Mouse (Mus musculus) olfactory bulb, adult 2 months (tissue): ENCODE data around the gene Gm19345. TPM values are rescaled to one million over a fixed set of nuclear protein-coding genes. Genes with fewer than 3 reads are reported as not detected.

Experiments used
- H3K27ac ChIP-seq: fragments of 200-500 bp; 2 replicates; pipeline ENCODE4 v1.5.1; 2012; ENCODE audit warnings: low read depth, low read length; ENCODE audit not compliant: insufficient read depth
- H3K4me1 ChIP-seq: fragments of 200-500 bp; 2 replicates; pipeline ENCODE4 v1.6.1; 2012; ENCODE audit warnings: low read length; ENCODE audit not compliant: control insufficient read depth, insufficient read depth
- H3K4me3 ChIP-seq: fragments of 200-500 bp; 2 replicates; pipeline ENCODE4 v1.5.1; 2012; ENCODE audit warnings: mild to moderate bottlenecking, low read depth, low read length, moderate library complexity; ENCODE audit not compliant: insufficient read depth
- CTCF ChIP-seq: fragments of 200-500 bp; IDR thresholded peaks from 2 replicates; pipeline ENCODE4 v1.5.1; 2012; ENCODE audit warnings: low read depth, mild to moderate bottlenecking, low read length, moderate library complexity; ENCODE audit not compliant: insufficient read depth
- POLR2A ChIP-seq: fragments of 200-500 bp; IDR thresholded peaks from 2 replicates; pipeline ENCODE4 v1.6.1; 2012; ENCODE audit warnings: mild to moderate bottlenecking, low read depth, low read length, moderate library complexity; ENCODE audit not compliant: insufficient read depth
- WGBS: fragments of 180-500 bp; shearing (Covaris S2); methylation state at CpG from one replicate; pipeline ENCODE4 v1.1.7; 2018; 5-methylcytosine and 5-hydroxymethylcytosine counted together
- polyA plus RNA-seq: library from polyadenylated mRNA; stranded (reverse); fragments of >200 nt; gene quantifications from 2 replicates; pipeline ENCODE4 v1.2.4, GENCODE M21; 2012; ENCODE audit warnings: low replicate concordance; ENCODE audit not compliant: missing spikeins, insufficient read depth, insufficient read length

Gene Gm19345
- polyA plus RNA-seq: not detected in 2 replicates

DNA sequence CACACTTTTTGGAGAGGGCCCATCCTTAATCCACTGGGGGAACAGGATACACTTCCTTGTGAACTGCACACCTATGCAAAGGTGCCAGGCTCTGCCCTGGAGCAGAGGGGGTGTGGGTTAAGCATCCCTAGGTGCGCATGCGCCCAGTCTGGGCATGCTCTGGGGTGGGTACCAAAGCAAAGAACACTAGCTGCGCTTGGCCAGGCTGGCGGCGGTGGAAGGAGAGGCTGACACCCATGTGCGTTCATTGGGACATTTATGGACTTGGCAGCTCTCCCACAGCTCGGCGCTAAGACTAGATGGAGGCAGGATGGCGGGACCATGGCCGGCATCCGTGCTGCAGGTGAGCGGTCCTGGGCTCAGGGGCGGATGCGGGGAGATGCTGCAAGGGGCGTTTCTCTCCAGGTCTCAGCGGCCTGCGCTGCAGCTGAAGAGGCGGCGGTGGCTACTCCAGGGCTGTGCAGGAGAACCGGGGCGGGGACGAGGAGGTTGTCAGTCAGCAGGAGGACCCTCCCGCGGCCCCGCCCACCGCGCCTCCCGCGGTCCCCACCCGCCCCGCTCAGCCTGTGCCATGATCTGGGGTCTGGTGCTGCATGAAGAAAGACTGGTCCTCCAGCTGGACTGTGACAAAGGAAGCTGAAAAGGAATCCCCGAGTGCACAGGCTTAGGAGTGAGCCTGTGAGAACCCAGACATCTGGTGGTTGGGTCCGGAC is at the start of gene Gm19345:
Gene Gm19345, plus strand, starts transcription at position 146 of the 713 bp plus-strand sequence.
- H3K27ac ChIP-seq: no peak within 1 kb of the TSS
- 3% methylated on average over 32 of the region's 33 CpGs for WGBS
- TF ChIP-seq CTCF (no peak), POLR2A (no peak)
- peaks cover 7% of the 10 kb centered on the region; the same call in 1 of the 2 replicates for H3K4me1 ChIP-seq
- peak within 1 kb of the TSS; percentile 42 for H3K4me3 ChIP-seq

DNA sequence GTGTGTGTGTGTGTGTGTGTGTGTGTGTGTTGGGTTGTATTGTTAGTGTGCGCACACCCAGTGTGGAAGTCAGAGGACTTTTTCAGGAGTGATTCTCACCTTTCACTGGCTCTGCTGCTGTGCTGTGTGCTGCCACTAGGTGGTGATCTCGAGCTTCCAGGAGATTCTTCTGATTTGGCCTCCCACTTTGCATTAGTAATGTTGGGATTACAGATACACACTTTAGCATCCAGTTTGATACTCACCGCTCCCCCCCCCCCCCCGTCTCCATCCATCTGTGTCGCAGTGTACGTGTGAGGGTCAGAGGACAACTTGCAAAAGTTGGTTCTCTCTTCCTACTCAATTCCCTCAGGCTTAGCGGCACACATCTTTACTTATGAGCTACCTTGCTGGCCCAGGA is 48.8 kb upstream of the Gm19345 start:
- Histone ChIP-seq H3K27ac (no peak overlapping the region), H3K4me3 (no peak overlapping the region), H3K4me1 (no peaks in the 10 kb centered on the region)
- TF ChIP-seq POLR2A: no peak
- peak; percentile 44; the same call in 1 of the 2 replicates for TF ChIP-seq CTCF
- WGBS: 15% methylated on average over 7 of the region's 7 CpGs

DNA sequence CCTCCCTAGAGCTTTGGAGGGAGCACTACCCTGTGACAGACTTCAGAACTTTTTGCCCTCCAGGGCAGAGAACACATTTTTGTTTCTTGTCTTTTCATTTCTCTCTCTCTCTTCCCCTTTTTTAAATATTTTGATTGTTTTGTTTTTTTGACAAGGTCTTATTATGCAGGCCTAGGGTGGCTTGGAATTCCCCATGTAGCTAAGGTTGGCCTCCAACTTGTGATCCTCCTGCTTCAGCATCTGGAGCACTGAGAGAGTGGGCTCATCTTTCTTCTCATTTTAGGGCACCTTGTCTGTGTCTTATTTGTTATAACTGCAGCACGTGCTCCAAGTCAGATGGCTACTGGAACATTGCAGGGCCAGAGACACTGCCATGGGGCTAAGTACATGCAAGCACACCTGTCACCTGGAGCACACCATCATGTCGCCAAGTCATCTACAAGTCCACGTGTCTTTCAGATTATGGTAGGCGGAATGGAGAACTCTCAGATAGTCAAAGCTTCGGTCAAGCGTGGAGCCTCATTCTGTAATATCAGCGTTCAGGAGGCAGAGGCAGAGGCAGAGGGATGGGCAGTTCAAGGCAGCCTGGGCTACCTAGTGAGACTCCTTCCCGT is 45.3 kb upstream of the Gm19345 start:
- no peak overlapping the region for H3K27ac ChIP-seq
- WGBS: 84% methylated on average over 8 of the region's 8 CpGs

DNA sequence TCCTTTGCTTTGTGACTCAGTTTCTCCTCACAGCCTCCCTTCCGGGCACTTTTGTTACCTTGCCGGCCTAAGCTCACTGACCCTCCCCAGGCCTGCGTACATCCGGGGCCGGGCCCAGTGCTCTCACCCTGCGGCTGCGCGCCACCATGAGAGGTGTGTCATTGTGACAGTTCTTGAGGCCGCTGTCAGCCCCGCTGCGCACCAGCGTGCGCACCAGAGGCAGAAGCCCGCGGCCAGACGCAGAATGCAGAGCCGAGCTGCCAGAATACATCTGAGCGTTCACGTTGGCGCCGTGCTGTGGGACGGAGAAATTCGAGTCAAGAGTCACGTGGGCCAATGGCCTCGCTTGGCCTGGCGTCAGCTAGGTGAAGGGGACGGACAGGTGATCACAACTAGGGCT is 42.4 kb upstream of the Gm19345 start:
- H3K27ac ChIP-seq: no peak overlapping the region

More for the DNA sequence above, 45.3 kb upstream of the Gm19345 start:
- Histone ChIP-seq H3K4me1 (peaks cover 11% of the 10 kb centered on the region), H3K4me3 (no peak overlapping the region)
- TF ChIP-seq POLR2A: no peak
- no peak for TF ChIP-seq CTCF

DNA sequence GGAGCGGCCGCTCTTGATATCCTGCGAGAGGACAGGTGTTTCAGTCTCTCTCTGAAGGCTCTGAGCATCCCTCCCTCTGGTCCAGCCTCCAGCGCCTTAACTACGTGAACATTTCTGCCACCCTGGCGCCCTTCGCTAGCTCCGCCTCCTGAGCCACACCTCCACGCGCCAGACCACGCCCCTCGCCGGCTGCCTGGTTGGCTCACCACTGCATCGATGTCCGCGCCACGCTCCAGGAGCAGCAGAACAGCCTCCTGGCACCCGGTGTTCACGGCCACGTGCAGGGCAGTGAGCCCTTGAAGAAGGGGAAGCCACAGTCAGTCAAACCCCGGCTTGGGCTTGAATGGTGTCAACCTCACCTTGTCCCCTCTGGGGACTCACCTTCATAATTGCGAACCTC is 40.7 kb upstream of the Gm19345 start:
- TF ChIP-seq POLR2A: no peak
- no peak for TF ChIP-seq CTCF
- WGBS: 10% methylated on average over 22 of the region's 22 CpGs
- H3K4me3 ChIP-seq: no peak overlapping the region
- H3K4me1 ChIP-seq: peaks cover 15% of the 10 kb centered on the region
- no peak overlapping the region for H3K27ac ChIP-seq

More for the DNA sequence above, 42.4 kb upstream of the Gm19345 start:
- 10% methylated on average over 27 of the region's 27 CpGs for WGBS
- no peak for TF ChIP-seq CTCF
- TF ChIP-seq POLR2A: no peak
- Histone ChIP-seq H3K4me1 (peaks cover 11% of the 10 kb centered on the region), H3K4me3 (peak overlapping the region; percentile 4; the same call in 1 of the 2 replicates)

DNA sequence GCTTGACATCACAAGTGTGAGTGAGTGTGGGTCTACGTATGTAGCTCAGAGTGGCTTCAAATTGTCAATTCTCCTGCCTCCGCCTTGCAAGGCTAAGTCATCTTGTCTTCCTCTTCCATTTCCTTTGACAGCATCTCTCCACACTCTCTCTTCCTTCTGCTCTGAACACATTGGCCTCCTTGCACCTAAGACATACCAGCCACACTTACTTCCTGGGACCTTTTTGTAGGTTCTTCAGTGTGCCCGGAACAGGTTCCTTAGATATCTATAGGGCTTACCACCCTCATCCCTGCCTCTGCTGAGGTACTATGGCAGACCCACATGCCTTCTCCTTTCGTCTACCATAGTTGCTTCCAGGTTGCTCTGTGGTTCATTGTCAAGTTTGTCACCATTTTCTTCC is 38.6 kb upstream of the Gm19345 start:
- peaks cover 23% of the 10 kb centered on the region for H3K4me1 ChIP-seq
- H3K4me3 ChIP-seq: no peak overlapping the region
- H3K27ac ChIP-seq: no peak overlapping the region
- 94% methylated on average over 4 of the region's 4 CpGs for WGBS
- no peak for TF ChIP-seq CTCF
- TF ChIP-seq POLR2A: no peak

DNA sequence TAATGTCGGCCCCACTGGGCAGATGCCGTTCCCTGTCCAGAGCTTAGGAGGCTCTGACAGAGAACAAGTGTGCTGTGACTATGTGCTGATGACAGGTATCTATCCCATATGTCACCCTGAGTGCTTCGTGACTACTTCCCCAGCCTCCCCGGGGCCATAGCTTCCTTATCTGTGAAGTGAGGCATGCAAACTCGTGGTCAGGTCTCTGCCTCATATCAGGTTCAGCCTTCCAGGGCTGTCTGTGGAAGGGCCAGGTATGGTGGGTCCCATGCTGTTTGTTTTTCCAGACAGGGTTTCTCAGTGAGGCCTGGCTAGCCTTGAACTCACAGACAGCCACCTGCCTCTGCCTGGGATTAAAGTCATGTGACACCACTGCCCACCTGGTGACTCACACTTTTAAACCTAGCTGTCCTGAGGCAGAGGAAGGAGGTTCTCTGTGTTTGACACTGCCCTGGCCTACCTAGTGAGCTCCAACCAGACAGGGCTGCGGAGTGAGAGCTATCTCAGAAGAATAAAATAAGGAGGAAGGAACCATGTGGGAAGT is 38.2 kb upstream of the Gm19345 start:
- Histone ChIP-seq H3K4me1 (peaks cover 23% of the 10 kb centered on the region), H3K27ac (no peak overlapping the region), H3K4me3 (no peak overlapping the region)
- TF ChIP-seq POLR2A: no peak
- no peak for TF ChIP-seq CTCF
- WGBS: 90% methylated on average over 6 of the region's 6 CpGs

DNA sequence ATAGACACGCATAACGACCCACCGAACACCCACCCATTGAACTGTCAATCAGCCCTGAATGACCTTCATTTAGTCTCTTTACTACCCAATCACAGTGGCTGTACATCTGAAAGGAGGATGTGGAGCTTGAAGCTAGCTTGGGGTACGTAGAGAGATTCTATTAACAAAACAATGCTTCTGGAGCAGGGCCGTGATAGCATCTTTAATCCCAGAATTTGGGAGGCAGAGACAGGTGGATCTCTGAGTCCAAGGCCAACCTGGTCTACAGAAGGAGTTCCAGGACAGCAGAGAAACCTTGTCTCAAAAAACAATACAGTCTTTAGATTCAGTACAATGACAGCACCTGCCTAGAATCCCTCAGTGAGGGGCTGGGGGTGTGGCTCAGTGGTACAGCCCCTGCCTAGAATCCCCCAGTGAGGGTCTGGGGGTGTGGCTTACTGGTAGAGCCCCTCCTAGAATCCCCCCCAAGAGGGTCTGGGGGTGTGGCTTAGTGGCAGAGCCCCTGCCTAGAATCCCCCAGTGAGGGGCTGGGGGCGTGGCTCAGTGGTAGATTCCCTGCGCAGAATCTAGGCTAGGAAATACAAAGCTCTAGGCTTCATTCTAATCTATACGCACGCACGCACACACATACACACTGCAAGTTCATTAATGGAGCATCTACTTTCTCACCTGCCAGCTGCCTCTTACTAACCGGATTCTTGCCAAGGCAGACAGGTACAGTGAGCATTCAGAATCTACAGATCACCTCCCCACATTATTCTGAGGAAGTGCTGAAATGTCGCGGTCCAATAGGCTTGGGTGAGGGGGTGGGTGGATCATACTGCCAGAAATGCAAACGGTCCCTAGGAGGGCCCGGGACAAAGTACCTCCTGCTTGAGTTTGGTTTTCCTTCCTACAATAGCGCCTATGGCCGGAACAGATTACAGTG is 36.2 kb upstream of the Gm19345 start:
- peaks cover 18% of the 10 kb centered on the region for H3K4me1 ChIP-seq
- TF ChIP-seq POLR2A: no peak
- no peak for TF ChIP-seq CTCF
- no peak overlapping the region for H3K27ac ChIP-seq
- 17% methylated on average over 17 of the region's 17 CpGs for WGBS
- peak overlapping the region; percentile 36 for H3K4me3 ChIP-seq
